12 mouse cellular contexts compared by ENCODE assay signal in the genomic region with DNA sequence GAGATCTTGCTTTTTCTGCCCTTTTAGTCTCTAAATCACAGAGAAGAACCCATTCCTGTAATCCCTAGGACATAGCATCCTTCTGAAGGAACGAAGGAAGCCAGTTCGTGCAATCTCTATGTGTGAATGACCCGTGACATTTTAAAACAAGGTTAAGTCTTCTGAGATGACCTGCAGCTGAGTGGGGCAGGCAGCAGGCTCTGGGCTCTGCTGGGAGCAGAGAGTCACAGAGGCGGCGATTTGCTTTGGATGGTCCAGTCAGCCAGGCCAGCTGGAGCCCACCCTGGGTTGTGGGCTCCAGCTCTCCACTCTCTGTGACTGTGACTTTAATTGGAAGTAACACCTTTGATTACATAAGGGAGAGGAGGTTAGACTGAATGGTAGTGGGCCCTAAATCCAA.
DNase-seq lines count a peak whose midpoint lies in the region; ATAC-seq and TF ChIP-seq lines count a peak whose summit lies in the region.
"Had no signal": no experiment of that assay in that cellular context is flagged by ENCODE, and none has a peak within 500 bp of the region (broad histone marks: within the 10 kb centered on the region; RNA-seq: fewer than 3 reads in every experiment).

No protein-coding gene starts in this region.

- H3K36me3 ChIP-seq in heart, embryonic 13.5 days: no peaks in the 10 kb centered on the region
- H3K36me3 ChIP-seq in embryonic facial prominence, embryonic 11.5 days (replicated peaks; ENCODE audit: control insufficient read depth, insufficient read depth, low read depth, low read length): no peaks in the 10 kb centered on the region
- no peaks in the 10 kb centered on the region for H3K36me3 ChIP-seq in hindbrain, embryonic 15.5 days
- no peaks in the 10 kb centered on the region for H3K36me3 ChIP-seq in neural tube, embryonic 11.5 days (ENCODE audit: control insufficient read depth, insufficient read depth, low read length)
- H3K36me3 ChIP-seq in thymus, adult 2 months (ENCODE audit: control insufficient read depth, insufficient read depth, low read length): no peaks in the 10 kb centered on the region
- no peaks in the 10 kb centered on the region for H3K36me3 ChIP-seq in kidney, adult 2 months (ENCODE audit: control insufficient read depth, insufficient read depth, low read length)
- H3K36me3 ChIP-seq: stomach, embryonic 15.5 days had no signal

- no peak overlapping the region; the same call in 1 of the 2 replicates for H3K9ac ChIP-seq in heart, embryonic 13.5 days
- peak overlapping the region; percentile 6 for H3K9ac ChIP-seq in embryonic facial prominence, embryonic 11.5 days (replicated peaks; ENCODE audit: low read length)
- H3K9ac ChIP-seq in hindbrain, embryonic 15.5 days: no peak overlapping the region
- peak overlapping the region; percentile 55 for H3K9ac ChIP-seq in neural tube, embryonic 11.5 days (ENCODE audit: low read length)
- H3K9ac ChIP-seq: stomach, embryonic 15.5 days had no signal

- no peak for DNase-seq in heart, adult 11 months
- DNase-seq in embryonic facial prominence, embryonic 11.5 days (ENCODE audit: low spot score): peak; percentile 52
- peak; percentile 36 for DNase-seq in neural tube, embryonic 11.5 days (ENCODE audit: low spot score)
- no peak for DNase-seq in thymus, adult 2 months
- no peak for DNase-seq in kidney, adult 2 months
- DNase-seq in thymus, postnatal 10 days (ENCODE audit: low spot score in 2 of 2): no peak
- DNase-seq: B cell, adult 2 months had no signal

- H3K4me3 ChIP-seq in heart, embryonic 13.5 days: no peak overlapping the region
- H3K4me3 ChIP-seq in embryonic facial prominence, embryonic 11.5 days (ENCODE audit: low read depth, low read length): no peak overlapping the region
- H3K4me3 ChIP-seq in hindbrain, embryonic 15.5 days: no peak overlapping the region
- H3K4me3 ChIP-seq in neural tube, embryonic 11.5 days (ENCODE audit: low read depth, low read length): no peak overlapping the region
- H3K4me3 ChIP-seq in thymus, adult 2 months (ENCODE audit: control insufficient read depth, insufficient read depth, low read length): no peak overlapping the region
- H3K4me3 ChIP-seq in kidney, adult 2 months (ENCODE audit: insufficient read depth, low read depth, low read length): no peak overlapping the region
- H3K4me3 ChIP-seq: megakaryocyte, embryonic 14.5 days; stomach, embryonic 15.5 days had no signal

- no peaks in the 10 kb centered on the region for H3K9me3 ChIP-seq in heart, embryonic 13.5 days
- no peaks in the 10 kb centered on the region for H3K9me3 ChIP-seq in embryonic facial prominence, embryonic 11.5 days (replicated peaks; ENCODE audit: control insufficient read depth, low read length)
- H3K9me3 ChIP-seq in hindbrain, embryonic 15.5 days: no peaks in the 10 kb centered on the region
- H3K9me3 ChIP-seq in neural tube, embryonic 11.5 days (ENCODE audit: control insufficient read depth, low read length): no peaks in the 10 kb centered on the region
- H3K9me3 ChIP-seq: stomach, embryonic 15.5 days had no signal

- WGBS in heart, embryonic 13.5 days: 27% methylated on average over 5 of the region's 5 CpGs
- WGBS in embryonic facial prominence, embryonic 11.5 days: 8% methylated on average over 5 of the region's 5 CpGs
- 8% methylated on average over 5 of the region's 5 CpGs for WGBS in hindbrain, embryonic 15.5 days
- 8% methylated on average over 5 of the region's 5 CpGs for WGBS in neural tube, embryonic 11.5 days
- WGBS in thymus, adult 2 months: 82% methylated on average over 5 of the region's 5 CpGs
- WGBS in kidney, adult 2 months: 27% methylated on average over 5 of the region's 5 CpGs

- H3K4me1 ChIP-seq in heart, embryonic 13.5 days: peaks cover 7% of the 10 kb centered on the region; the same call in 1 of the 2 replicates
- no peaks in the 10 kb centered on the region for H3K4me1 ChIP-seq in embryonic facial prominence, embryonic 11.5 days (ENCODE audit: control insufficient read depth, insufficient read depth, low read length)
- peaks cover 18% of the 10 kb centered on the region for H3K4me1 ChIP-seq in hindbrain, embryonic 15.5 days (replicated peaks)
- peaks cover 6% of the 10 kb centered on the region; the same call in 1 of the 2 replicates for H3K4me1 ChIP-seq in neural tube, embryonic 11.5 days (ENCODE audit: control insufficient read depth, insufficient read depth, low read length)
- no peaks in the 10 kb centered on the region for H3K4me1 ChIP-seq in thymus, adult 2 months (replicated peaks; ENCODE audit: control insufficient read depth, insufficient read depth, low read length)
- no peaks in the 10 kb centered on the region for H3K4me1 ChIP-seq in kidney, adult 2 months (ENCODE audit: control insufficient read depth, insufficient read depth, low read length)
- H3K4me1 ChIP-seq: megakaryocyte, embryonic 14.5 days; stomach, embryonic 15.5 days had no signal

- TF ChIP-seq POLR2A in thymus, adult 2 months (IDR thresholded peaks at IDR 0.05; ENCODE audit: control insufficient read depth, extremely low read depth, insufficient read depth, low read length, poor library complexity): no peak
- no peak for TF ChIP-seq POLR2A in kidney, adult 2 months (IDR thresholded peaks at IDR 0.05; ENCODE audit: low read depth, low read length)

- no peaks in the 10 kb centered on the region for H3K27me3 ChIP-seq in heart, embryonic 13.5 days (replicated peaks)
- H3K27me3 ChIP-seq in embryonic facial prominence, embryonic 11.5 days (ENCODE audit: control insufficient read depth, insufficient read depth, low read length): no peaks in the 10 kb centered on the region
- H3K27me3 ChIP-seq in hindbrain, embryonic 15.5 days: no peaks in the 10 kb centered on the region
- no peaks in the 10 kb centered on the region for H3K27me3 ChIP-seq in neural tube, embryonic 11.5 days (ENCODE audit: control insufficient read depth, insufficient read depth, low read length)
- no peaks in the 10 kb centered on the region for H3K27me3 ChIP-seq in thymus, adult 2 months (ENCODE audit: control insufficient read depth, insufficient read depth, low read length)
- H3K27me3 ChIP-seq in kidney, adult 2 months (replicated peaks; ENCODE audit: control insufficient read depth, insufficient read depth, low read length): no peaks in the 10 kb centered on the region
- H3K27me3 ChIP-seq: megakaryocyte, embryonic 14.5 days; stomach, embryonic 15.5 days had no signal

- no peak overlapping the region for H3K27ac ChIP-seq in heart, embryonic 13.5 days (replicated peaks)
- peak overlapping the region; percentile 65 for H3K27ac ChIP-seq in embryonic facial prominence, embryonic 11.5 days (replicated peaks; ENCODE audit: low read depth, low read length)
- H3K27ac ChIP-seq in hindbrain, embryonic 15.5 days (replicated peaks): peak overlapping the region; percentile 87
- H3K27ac ChIP-seq in neural tube, embryonic 11.5 days (ENCODE audit: low read depth, low read length): peak overlapping the region; percentile 91
- H3K27ac ChIP-seq in thymus, adult 2 months (ENCODE audit: control insufficient read depth, insufficient read depth, low read length): no peak overlapping the region
- no peak overlapping the region for H3K27ac ChIP-seq in kidney, adult 2 months (ENCODE audit: insufficient read depth, low read depth, low read length)
- H3K27ac ChIP-seq: stomach, embryonic 15.5 days had no signal

- H3K4me2 ChIP-seq in heart, embryonic 13.5 days: peak overlapping the region; percentile 54; the same call in 1 of the 2 replicates
- no peak overlapping the region for H3K4me2 ChIP-seq in embryonic facial prominence, embryonic 11.5 days (ENCODE audit: low read depth, low read length)
- H3K4me2 ChIP-seq in hindbrain, embryonic 15.5 days: peak overlapping the region; percentile 57
- peak overlapping the region; percentile 19; the same call in 1 of the 2 replicates for H3K4me2 ChIP-seq in neural tube, embryonic 11.5 days (ENCODE audit: low read depth)
- H3K4me2 ChIP-seq: liver, embryonic 11.5 days had no signal

- no peak for ATAC-seq in heart, embryonic 13.5 days (ENCODE audit: extremely low read depth, insufficient number of reproducible peaks, low FRiP score, low TSS enrichment)
- peak; percentile 69 for ATAC-seq in embryonic facial prominence, embryonic 11.5 days (replicated peaks; ENCODE audit: insufficient number of reproducible peaks, low FRiP score, low TSS enrichment, low read depth)
- peak; percentile 52 for ATAC-seq in hindbrain, embryonic 15.5 days (ENCODE audit: low FRiP score, low read depth)
- ATAC-seq in neural tube, embryonic 11.5 days (ENCODE audit: insufficient read depth, low FRiP score, low TSS enrichment): peak; percentile 68

- no peak for TF ChIP-seq CTCF in thymus, adult 2 months (IDR thresholded peaks at IDR 0.05; ENCODE audit: borderline replicate concordance, control insufficient read depth, extremely low read depth, insufficient read depth, low read length, poor library complexity)
- TF ChIP-seq CTCF in kidney, adult 2 months (conservative IDR thresholded peaks at IDR 0.05; ENCODE audit: insufficient read depth, insufficient read length, low read depth, low read length): no peak

Comparison
In these comparisons a context has a peak if more than half of its experiments do, and no peak if none do; other contexts are left out.
1. H3K27ac ChIP-seq: peak in embryonic facial prominence, embryonic 11.5 days (single experiment), hindbrain, embryonic 15.5 days (single experiment) and neural tube, embryonic 11.5 days (single experiment); none in heart, embryonic 13.5 days (single experiment), thymus, adult 2 months (single experiment) and kidney, adult 2 months (single experiment).
2. H3K9ac ChIP-seq: peak in embryonic facial prominence, embryonic 11.5 days (single experiment) and neural tube, embryonic 11.5 days (single experiment); none in heart, embryonic 13.5 days (single experiment) and hindbrain, embryonic 15.5 days (single experiment).
3. DNase-seq: peak in embryonic facial prominence, embryonic 11.5 days (single experiment) and neural tube, embryonic 11.5 days (single experiment); none in heart, adult 11 months (single experiment), thymus, adult 2 months (single experiment), kidney, adult 2 months (single experiment) and thymus, postnatal 10 days (0 of 2).